Mouse (Mus musculus) intestine, postnatal 0 days (tissue): ENCODE measurements around the gene Gm17581. TPM values are rescaled to one million over a fixed set of nuclear protein-coding genes. Genes with fewer than 3 reads are reported as not detected.

ENCODE experiments used
- ATAC-seq: fragments of 200-750 bp; cut with Nextera tagmentation; 2 replicates; pipeline ENCODE4 v1.8.0; 2017; ENCODE audit warnings: mild to moderate bottlenecking, moderate TSS enrichment, moderate library complexity
- H3K27ac ChIP-seq: fragments of 300-500 bp; sonication (generic); 2 replicates; pipeline ENCODE4 v1.5.1; 2014; ENCODE audit warnings: mild to moderate bottlenecking, low read depth, low read length, moderate library complexity
- H3K27me3 ChIP-seq: fragments of 300-500 bp; sonication (generic); replicated peaks from 2 replicates; pipeline ENCODE4 v1.6.1; 2014; ENCODE audit warnings: low read length, mixed read lengths; ENCODE audit not compliant: control insufficient read depth, insufficient read depth
- H3K36me3 ChIP-seq: fragments of 300-500 bp; sonication (generic); 2 replicates; pipeline ENCODE4 v1.6.1; 2014; ENCODE audit warnings: mild to moderate bottlenecking, moderate library complexity; ENCODE audit not compliant: control insufficient read depth, insufficient read depth
- H3K4me1 ChIP-seq: fragments of 300-500 bp; sonication (generic); replicated peaks from 2 replicates; pipeline ENCODE4 v1.6.1; 2014; ENCODE audit warnings: antibody characterized with exemption, low read length, mixed read lengths; ENCODE audit not compliant: control insufficient read depth, insufficient read depth
- H3K4me2 ChIP-seq: fragments of 300-500 bp; sonication (generic); replicated peaks from 2 replicates; pipeline ENCODE4 v1.6.1; 2014; ENCODE audit warnings: low read depth, mild to moderate bottlenecking, moderate library complexity
- H3K4me3 ChIP-seq: fragments of 300-500 bp; sonication (generic); 2 replicates; pipeline ENCODE4 v1.5.1; 2014; ENCODE audit warnings: low read depth, low read length
- H3K9ac ChIP-seq: fragments of 300-500 bp; sonication (generic); 2 replicates; pipeline ENCODE4 v1.6.1; 2014; ENCODE audit warnings: mild to moderate bottlenecking, low read depth, low read length
- H3K9me3 ChIP-seq: fragments of 300-500 bp; sonication (generic); 2 replicates; pipeline ENCODE4 v1.6.1; 2016; ENCODE audit warnings: mixed run types; ENCODE audit not compliant: control insufficient read depth
- CTCF ChIP-seq: sonication (generic); IDR thresholded peaks from 2 replicates; pipeline ENCODE4 v1.5.1; 2016; ENCODE audit warnings: low read depth, mild to moderate bottlenecking, control low read depth, antibody characterized with exemption, moderate library complexity
- whole genome bisulfite sequencing: fragments of 180-500 bp; shearing (Covaris S2); extraction: QIAGEN DNeasy Blood & Tissue Kit; methylation state at CpG from one replicate; pipeline ENCODE4 v1.1.7; 2014; 5-methylcytosine and 5-hydroxymethylcytosine counted together
- polyA plus RNA-seq: library from polyadenylated mRNA; unstranded; fragments of >200 nt; fragmentation: Nextera tagmentation; extraction: Ambion mirVana; gene quantifications from 2 replicates; pipeline ENCODE4 v1.2.1, GENCODE M21; 2015

The Gm17581 gene
- polyA plus RNA-seq, 1 experiment from 2014 or later, result not detected

DNA sequence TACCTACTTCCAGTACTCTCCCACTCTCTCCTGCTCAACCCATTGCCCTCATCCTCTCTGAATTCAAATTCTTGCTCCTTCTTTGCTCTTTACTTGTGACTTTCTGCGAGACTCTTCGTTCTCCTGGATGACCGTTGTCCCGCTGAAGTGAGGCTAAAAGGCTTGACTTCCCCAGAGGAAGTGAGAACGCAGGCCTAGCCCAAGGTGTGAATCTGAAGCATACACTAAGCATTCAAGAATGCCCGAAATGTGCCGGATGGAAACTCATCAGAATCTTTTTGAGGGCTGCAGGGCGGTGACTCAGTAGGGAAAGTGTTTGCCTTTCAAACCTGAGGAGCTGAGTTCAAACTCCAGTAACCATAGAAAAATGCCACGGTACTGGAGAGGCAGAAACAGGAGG lies 7.7 kb upstream of the Gm17581 start:
- no peak overlapping the region for H3K27ac ChIP-seq

DNA sequence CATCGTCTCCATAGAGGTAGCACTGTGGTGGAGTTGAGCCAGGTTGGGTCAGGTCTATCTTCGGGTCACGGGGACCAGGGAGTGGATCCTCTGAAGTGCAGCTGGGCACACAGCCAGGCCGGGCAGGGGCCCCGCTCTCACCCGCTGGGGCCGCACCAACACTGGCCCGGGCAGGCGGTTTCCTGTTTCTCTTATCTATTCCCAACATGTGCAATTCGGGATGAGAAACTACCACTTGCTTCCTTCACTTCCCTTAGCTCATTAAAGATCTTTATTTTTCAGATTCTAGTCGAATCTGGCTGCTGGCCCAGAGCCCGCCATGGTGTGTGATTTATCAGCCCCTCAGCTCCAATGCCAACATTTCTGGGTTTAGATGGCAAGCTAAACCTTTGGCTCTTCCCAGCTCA lies 7.3 kb upstream of the Gm17581 start:
- H3K4me3 ChIP-seq, result no peak overlapping the region
- H3K27ac ChIP-seq, result no peak overlapping the region
- H3K9ac ChIP-seq, result no peak overlapping the region
- H3K4me2 ChIP-seq, result no peak overlapping the region
- no peaks in the 10 kb centered on the region for H3K4me1 ChIP-seq
- H3K27me3 ChIP-seq, result no peaks in the 10 kb centered on the region
- H3K9me3 ChIP-seq, result no peaks in the 10 kb centered on the region
- no peaks in the 10 kb centered on the region for H3K36me3 ChIP-seq
- peak; percentile 56; the same call in 1 of the 2 replicates for ATAC-seq
- 40% methylated on average over 12 of the region's 12 CpGs for WGBS
- TF ChIP-seq CTCF, result no peak

More for the DNA sequence above, 7.7 kb upstream of the Gm17581 start:
- Histone ChIP-seq H3K4me3 (no peak overlapping the region), H3K36me3 (no peaks in the 10 kb centered on the region), H3K4me1 (no peaks in the 10 kb centered on the region), H3K27me3 (no peaks in the 10 kb centered on the region), H3K4me2 (no peak overlapping the region), H3K9me3 (no peaks in the 10 kb centered on the region), H3K9ac (no peak overlapping the region)
- 79% methylated on average over 9 of the region's 9 CpGs for WGBS
- TF ChIP-seq CTCF, result no peak
- no peak for ATAC-seq

DNA sequence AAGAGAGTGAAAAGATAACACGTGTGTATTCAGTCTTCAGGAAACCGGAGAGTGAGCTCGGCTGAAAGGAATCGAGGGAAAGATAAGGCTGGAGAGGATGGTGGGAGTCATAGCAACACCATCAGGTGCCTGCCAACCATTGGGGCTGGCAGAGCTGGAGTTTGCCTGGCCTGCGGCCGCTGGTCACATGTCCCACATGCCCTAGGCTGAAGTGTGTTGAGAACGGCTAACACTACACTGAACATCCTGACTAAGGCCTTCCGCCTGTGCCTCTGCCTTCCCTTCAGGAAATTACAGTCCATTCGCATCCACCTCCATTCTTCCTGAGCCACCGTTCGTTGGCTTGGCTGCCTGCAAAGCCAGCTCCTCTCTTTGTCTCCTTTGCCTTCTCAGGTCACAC lies 6.5 kb upstream of the Gm17581 start:
- no peak for ATAC-seq
- no peak overlapping the region for H3K27ac ChIP-seq
- TF ChIP-seq CTCF, result no peak

DNA sequence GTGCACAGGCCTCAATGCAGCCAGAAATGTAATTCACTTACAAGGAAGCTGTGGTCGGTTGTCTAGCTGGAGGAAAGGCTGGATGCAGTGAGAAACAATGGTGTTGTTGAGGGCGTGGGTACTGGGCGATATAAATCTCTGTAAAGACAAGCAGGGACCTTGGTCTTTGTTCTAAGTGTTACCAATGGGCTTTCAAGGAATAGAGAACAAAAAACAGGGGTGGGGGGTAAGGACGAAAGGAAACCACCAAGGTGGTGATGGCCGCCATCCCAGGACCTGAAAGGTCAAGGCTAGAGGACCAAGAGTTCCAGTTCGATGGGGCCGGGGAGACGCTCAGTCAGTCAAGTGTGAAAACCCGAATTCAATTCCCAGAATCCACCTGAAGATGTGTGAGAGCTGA lies 2.1 kb upstream of the Gm17581 start:
- Histone ChIP-seq H3K36me3 (no peaks in the 10 kb centered on the region), H3K4me2 (no peak overlapping the region), H3K27me3 (no peaks in the 10 kb centered on the region), H3K9ac (no peak overlapping the region), H3K27ac (no peak overlapping the region), H3K4me1 (no peaks in the 10 kb centered on the region), H3K4me3 (no peak overlapping the region), H3K9me3 (no peaks in the 10 kb centered on the region)
- no peak for TF ChIP-seq CTCF
- 61% methylated on average over 9 of the region's 9 CpGs for WGBS
- no peak for ATAC-seq

More for the DNA sequence above, 6.5 kb upstream of the Gm17581 start:
- no peaks in the 10 kb centered on the region for H3K9me3 ChIP-seq
- no peaks in the 10 kb centered on the region for H3K36me3 ChIP-seq
- H3K4me3 ChIP-seq, result no peak overlapping the region
- H3K27me3 ChIP-seq, result no peaks in the 10 kb centered on the region
- H3K4me1 ChIP-seq, result no peaks in the 10 kb centered on the region
- WGBS, result 50% methylated on average over 11 of the region's 11 CpGs
- H3K9ac ChIP-seq, result no peak overlapping the region
- H3K4me2 ChIP-seq, result no peak overlapping the region

DNA sequence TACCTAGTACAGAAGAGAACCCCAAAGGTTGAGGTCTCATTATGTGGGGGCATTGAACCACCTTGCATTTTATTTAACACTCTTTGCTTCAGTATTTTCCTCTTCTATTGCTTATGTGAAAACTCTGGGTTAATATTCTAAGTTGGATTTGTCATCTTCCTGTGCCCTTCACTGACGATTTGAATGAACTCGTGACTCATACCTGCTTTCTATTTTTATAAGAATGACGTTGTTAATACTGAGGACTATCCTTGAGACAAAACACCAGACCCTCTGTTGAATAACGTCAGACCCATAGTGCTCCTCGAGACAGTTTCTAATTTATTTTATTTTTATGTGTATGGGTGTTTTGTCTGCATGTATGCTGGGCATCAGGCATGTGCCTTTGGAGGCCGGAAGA lies 1.3 kb upstream of the Gm17581 start:
- Histone ChIP-seq H3K27me3 (no peaks in the 10 kb centered on the region), H3K4me1 (no peaks in the 10 kb centered on the region), H3K4me2 (no peak overlapping the region), H3K27ac (no peak overlapping the region), H3K9ac (no peak overlapping the region), H3K9me3 (no peaks in the 10 kb centered on the region), H3K4me3 (no peak overlapping the region), H3K36me3 (no peaks in the 10 kb centered on the region)
- TF ChIP-seq CTCF, result no peak
- ATAC-seq, result no peak
- WGBS, result 64% methylated on average over 6 of the region's 6 CpGs

DNA sequence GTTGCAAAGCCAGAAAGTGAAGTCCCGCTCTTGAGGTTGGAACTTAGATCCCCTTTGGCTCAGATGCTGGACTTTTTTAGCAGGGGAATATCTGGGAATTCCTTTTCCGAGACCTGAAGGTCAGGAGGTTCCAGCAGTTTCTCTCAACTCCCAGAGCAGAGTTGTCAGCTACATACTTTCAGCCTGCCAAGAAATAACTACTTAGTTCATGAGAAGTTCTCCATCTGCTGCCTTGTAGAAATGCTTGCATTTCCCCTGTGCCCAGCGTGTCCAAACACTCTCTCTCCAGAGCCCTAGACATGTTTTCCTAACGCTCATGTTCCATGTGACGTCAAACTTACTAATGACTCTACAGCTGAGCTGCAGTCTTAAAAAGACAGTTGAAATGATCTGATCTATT lies 586 bp downstream of the Gm17581 start:
- Histone ChIP-seq H3K4me2 (no peak overlapping the region), H3K27ac (no peak overlapping the region), H3K4me3 (no peak overlapping the region), H3K27me3 (no peaks in the 10 kb centered on the region), H3K4me1 (no peaks in the 10 kb centered on the region), H3K9ac (no peak overlapping the region), H3K36me3 (no peaks in the 10 kb centered on the region), H3K9me3 (no peaks in the 10 kb centered on the region)
- ATAC-seq, result no peak
- TF ChIP-seq CTCF, result no peak
- 69% methylated on average over 5 of the region's 5 CpGs for WGBS

DNA sequence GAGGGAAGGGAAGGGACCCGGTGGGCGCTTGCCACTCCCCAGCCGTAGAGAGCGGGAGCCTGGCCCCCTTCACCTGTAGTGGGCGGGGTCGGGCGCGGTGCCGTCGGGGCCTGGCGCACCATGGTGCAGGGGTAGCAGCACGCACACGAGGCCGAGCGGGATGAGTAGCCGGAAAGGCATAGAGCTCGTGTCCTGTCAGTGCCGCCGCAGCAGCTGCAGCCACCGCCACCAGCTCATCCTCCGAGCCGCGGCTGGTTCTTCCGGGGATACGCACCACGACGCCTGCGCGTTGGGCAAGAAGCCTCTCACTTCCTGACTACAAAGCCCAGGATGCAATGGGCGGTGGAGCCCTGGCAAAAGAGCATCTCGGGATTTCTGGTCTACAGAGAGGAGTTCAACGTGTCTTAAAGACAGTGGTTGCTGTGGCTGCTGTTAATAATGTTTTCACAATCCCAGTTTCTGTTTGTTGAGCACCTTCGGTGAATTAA lies 6.5 kb downstream of the Gm17581 start, which contains the start of gene Edem2:
Gene Edem2 (minus strand): TSS at position 318 of the 488 bp plus-strand sequence.
- no peak for TF ChIP-seq CTCF
- 0 out of 2 replicates have a peak, but pooled peaks cover 4% of the 10 kb centered on the region for H3K4me1 ChIP-seq
- peak within 1 kb of the TSS; percentile 67 for H3K9ac ChIP-seq
- H3K27me3 ChIP-seq, result no peaks in the 10 kb centered on the region
- ATAC-seq, result peak; percentile 89
- H3K9me3 ChIP-seq, result no peaks in the 10 kb centered on the region
- peak within 1 kb of the TSS; percentile 88 for H3K4me2 ChIP-seq
- peak within 1 kb of the TSS; percentile 63 for H3K4me3 ChIP-seq
- H3K27ac ChIP-seq, result peak within 1 kb of the TSS; percentile 10; the same call in 1 of the 2 replicates
- H3K36me3 ChIP-seq, result peaks cover 13% of the 10 kb centered on the region; the same call in 1 of the 2 replicates
- WGBS, result under 1% methylated on average over 33 of the region's 33 CpGs
